Mouse (Mus musculus): ENCODE results near the gene Erich6. TPM values are rescaled to one million over a fixed set of nuclear protein-coding genes. Genes with fewer than 3 reads are reported as not detected.

The Erich6 gene
- polyA plus RNA-seq, 1 experiment: 0.20 TPM

DNA sequence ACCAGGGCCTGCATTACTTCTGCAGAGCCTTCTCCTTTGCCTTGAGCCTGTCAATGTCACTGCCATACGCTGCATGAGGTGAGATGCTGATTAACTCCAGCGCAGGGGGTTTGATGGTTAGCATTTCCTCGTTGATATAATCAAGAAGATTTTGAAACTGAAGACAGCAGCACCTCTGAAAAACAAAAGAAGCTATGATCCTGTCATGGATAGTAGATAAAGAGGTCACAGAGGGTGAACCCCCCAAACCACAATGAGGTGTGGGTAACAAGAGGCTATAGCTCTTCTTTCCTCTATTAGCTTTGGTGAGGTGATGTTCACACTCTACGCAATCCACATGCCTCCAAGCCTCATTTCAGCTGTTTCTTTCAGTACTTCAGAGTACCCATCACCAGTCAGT lies 12.0 kb downstream of the Erich6 start:
- Histone ChIP-seq H3K36me3 (ENCODE audit: control insufficient read depth, insufficient read depth) (no peaks in the 10 kb centered on the region), H3K4me2 (ENCODE audit: low read depth) (no peak overlapping the region), H3ac (ENCODE audit: control insufficient read depth, insufficient read length) (no peak overlapping the region), H3K27me3 (ENCODE audit: control insufficient read depth, insufficient read depth, insufficient read length) (no peaks in the 10 kb centered on the region), H3K4me3 (no peak overlapping the region), H3K79me2 (ENCODE audit: control insufficient read depth, insufficient read depth) (no peaks in the 10 kb centered on the region)
- TF ChIP-seq POLR2AphosphoS2 (IDR thresholded peaks at IDR 0.05; ENCODE audit: insufficient read length, low read depth): no peak
- no peak for TF ChIP-seq USF1 (IDR thresholded peaks at IDR 0.05; ENCODE audit: low read depth)

DNA sequence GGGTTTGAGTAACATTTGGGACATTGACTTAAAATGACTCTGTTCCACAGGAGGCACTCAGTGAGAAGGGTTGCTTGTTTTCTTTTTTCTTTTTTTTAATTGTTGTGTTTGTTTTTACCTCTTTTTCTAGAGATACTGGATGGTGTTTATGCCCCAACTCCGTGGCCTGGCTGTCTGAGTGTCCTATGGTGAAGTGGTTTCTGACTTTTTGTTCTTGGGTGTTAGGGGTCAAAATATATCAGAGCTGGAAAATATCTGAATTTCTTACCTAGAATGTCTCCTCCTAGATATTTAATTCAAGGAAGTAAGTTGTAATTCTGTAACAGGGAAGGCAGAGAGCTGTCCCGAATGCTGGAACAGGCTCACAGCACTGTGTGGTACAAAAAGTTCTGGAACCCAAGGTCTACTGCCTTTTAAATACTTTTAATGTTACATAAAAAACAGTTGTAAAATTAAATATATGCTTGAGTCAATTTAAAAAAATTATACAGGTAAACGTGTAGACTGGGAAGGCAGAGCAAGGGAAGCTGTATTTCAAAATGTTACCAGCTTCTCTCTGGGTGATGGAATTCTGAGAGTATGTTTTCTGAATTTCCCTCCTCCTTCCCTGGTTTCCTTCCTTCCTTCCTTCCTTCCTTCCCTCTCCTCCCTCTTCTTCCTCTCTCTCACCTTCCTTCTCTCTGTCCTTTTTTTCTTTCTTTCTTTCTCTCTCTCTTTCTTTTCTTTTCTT lies 14.2 kb downstream of the Erich6 start:
- Histone ChIP-seq H3K36me3 (ENCODE audit: control insufficient read depth, insufficient read depth) (no peaks in the 10 kb centered on the region), H3ac (ENCODE audit: control insufficient read depth, insufficient read length) (no peak overlapping the region), H3K4me2 (ENCODE audit: low read depth) (no peak overlapping the region), H3K27me3 (ENCODE audit: control insufficient read depth, insufficient read depth, insufficient read length) (no peaks in the 10 kb centered on the region), H3K79me2 (ENCODE audit: control insufficient read depth, insufficient read depth) (no peaks in the 10 kb centered on the region), H3K4me3 (no peak overlapping the region)
- TF ChIP-seq USF1 (IDR thresholded peaks at IDR 0.05; ENCODE audit: low read depth): no peak
- no peak for TF ChIP-seq TCF3 (IDR thresholded peaks at IDR 0.05; ENCODE audit: insufficient read length, low read depth)
- no peak for TF ChIP-seq MYOD1 (IDR thresholded peaks at IDR 0.05; ENCODE audit: control insufficient read depth in 1 of 3, insufficient read length in 2 of 3, low read depth in 2 of 3)
- no peak for TF ChIP-seq MYOG (IDR thresholded peaks at IDR 0.05; ENCODE audit: control insufficient read depth in 1 of 3, insufficient read depth in 1 of 3, insufficient read length in 2 of 3, low read depth in 2 of 3)
- no peak for TF ChIP-seq TCF12 (IDR thresholded peaks at IDR 0.05; ENCODE audit: insufficient read depth, poor library complexity, severe bottlenecking)
- no peak for TF ChIP-seq POLR2AphosphoS2 (IDR thresholded peaks at IDR 0.05; ENCODE audit: insufficient read length, low read depth)
- TF ChIP-seq MAX (IDR thresholded peaks at IDR 0.05; ENCODE audit: low read depth): no peak
- TF ChIP-seq POLR2A (IDR thresholded peaks at IDR 0.05; ENCODE audit: insufficient read length, low read depth): no peak
- TF ChIP-seq CEBPB (IDR thresholded peaks at IDR 0.05; ENCODE audit: insufficient read depth, poor library complexity, severe bottlenecking): no peak
- no peak for TF ChIP-seq SRF (IDR thresholded peaks at IDR 0.05; ENCODE audit: control insufficient read depth, insufficient read length, low read depth)
- no peak for TF ChIP-seq REST (IDR thresholded peaks at IDR 0.05; ENCODE audit: insufficient read depth, insufficient read length)
- TF ChIP-seq E2F4 (IDR thresholded peaks at IDR 0.05; ENCODE audit: insufficient read depth): no peak

DNA sequence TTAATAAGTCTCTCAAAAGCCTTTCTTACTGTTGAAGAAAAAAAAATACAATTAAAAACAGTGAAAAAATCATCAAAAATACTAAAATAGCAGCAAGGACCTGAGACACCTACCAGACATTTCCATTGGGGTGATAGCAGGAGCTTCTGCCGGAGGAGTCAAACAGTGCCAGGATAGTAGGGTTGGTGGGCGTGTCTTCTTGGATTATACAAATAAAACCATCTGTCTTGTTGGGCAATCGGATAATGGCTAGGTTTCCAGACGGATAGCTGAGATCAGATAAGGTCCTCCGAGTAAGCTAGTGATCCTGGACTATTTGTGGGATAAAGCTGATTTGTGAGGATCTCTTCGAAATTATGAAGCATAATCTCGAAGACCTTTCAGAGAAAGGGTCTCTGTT lies 15.9 kb downstream of the Erich6 start:
- Histone ChIP-seq H3K27me3 (ENCODE audit: control insufficient read depth, insufficient read depth, insufficient read length) (no peaks in the 10 kb centered on the region), H3K4me2 (ENCODE audit: low read depth) (no peak overlapping the region), H3K4me3 (no peak overlapping the region), H3K79me2 (ENCODE audit: control insufficient read depth, insufficient read depth) (no peaks in the 10 kb centered on the region), H3K36me3 (ENCODE audit: control insufficient read depth, insufficient read depth) (no peaks in the 10 kb centered on the region), H3ac (ENCODE audit: control insufficient read depth, insufficient read length) (no peak overlapping the region)
- no peak for TF ChIP-seq E2F4 (IDR thresholded peaks at IDR 0.05; ENCODE audit: insufficient read depth)
- no peak for TF ChIP-seq TCF12 (IDR thresholded peaks at IDR 0.05; ENCODE audit: insufficient read depth, poor library complexity, severe bottlenecking)
- no peak for TF ChIP-seq CEBPB (IDR thresholded peaks at IDR 0.05; ENCODE audit: insufficient read depth, poor library complexity, severe bottlenecking)
- no peak for TF ChIP-seq MYOD1 (IDR thresholded peaks at IDR 0.05; ENCODE audit: control insufficient read depth in 1 of 3, insufficient read length in 2 of 3, low read depth in 2 of 3)
- TF ChIP-seq REST (IDR thresholded peaks at IDR 0.05; ENCODE audit: insufficient read depth, insufficient read length): no peak
- TF ChIP-seq TCF3 (IDR thresholded peaks at IDR 0.05; ENCODE audit: insufficient read length, low read depth): no peak
- TF ChIP-seq SRF (IDR thresholded peaks at IDR 0.05; ENCODE audit: control insufficient read depth, insufficient read length, low read depth): no peak
- no peak for TF ChIP-seq USF1 (IDR thresholded peaks at IDR 0.05; ENCODE audit: low read depth)
- TF ChIP-seq MAX (IDR thresholded peaks at IDR 0.05; ENCODE audit: low read depth): no peak
- no peak for TF ChIP-seq MYOG (IDR thresholded peaks at IDR 0.05; ENCODE audit: control insufficient read depth in 1 of 3, insufficient read depth in 1 of 3, insufficient read length in 2 of 3, low read depth in 2 of 3)
- no peak for TF ChIP-seq POLR2A (IDR thresholded peaks at IDR 0.05; ENCODE audit: insufficient read length, low read depth)
- no peak for TF ChIP-seq POLR2AphosphoS2 (IDR thresholded peaks at IDR 0.05; ENCODE audit: insufficient read length, low read depth)

DNA sequence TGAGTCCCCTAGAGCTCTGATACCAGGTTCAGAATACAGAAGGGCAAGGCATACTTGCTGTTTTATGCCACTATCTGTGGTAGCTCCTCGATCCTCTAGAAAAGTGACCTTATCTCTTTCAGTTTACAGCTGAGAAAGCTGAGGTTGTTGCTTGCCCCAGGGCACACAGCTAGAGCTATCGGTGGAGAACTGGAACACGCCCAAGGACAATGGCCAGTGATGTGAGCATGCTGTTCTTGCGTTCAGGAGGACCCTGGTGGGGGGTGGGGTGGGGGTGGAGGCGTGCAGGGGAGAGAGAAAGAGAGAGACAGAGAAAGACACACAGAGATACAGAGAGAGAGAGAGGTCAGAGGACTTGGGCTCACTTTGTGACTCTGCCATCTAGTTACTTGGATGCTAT lies 27.0 kb downstream of the Erich6 start:
- H3ac ChIP-seq (ENCODE audit: control insufficient read depth, insufficient read length): no peak overlapping the region
- TF ChIP-seq REST (IDR thresholded peaks at IDR 0.05; ENCODE audit: insufficient read depth, insufficient read length): no peak
- TF ChIP-seq POLR2AphosphoS2 (IDR thresholded peaks at IDR 0.05; ENCODE audit: insufficient read length, low read depth): no peak
- H3K27me3 ChIP-seq (ENCODE audit: control insufficient read depth, insufficient read depth, insufficient read length): no peaks in the 10 kb centered on the region
- H3K4me3 ChIP-seq: no peak overlapping the region
- no peaks in the 10 kb centered on the region for H3K36me3 ChIP-seq (ENCODE audit: control insufficient read depth, insufficient read depth)
- no peak overlapping the region for H3K4me2 ChIP-seq (ENCODE audit: low read depth)
- no peaks in the 10 kb centered on the region for H3K79me2 ChIP-seq (ENCODE audit: control insufficient read depth, insufficient read depth)

DNA sequence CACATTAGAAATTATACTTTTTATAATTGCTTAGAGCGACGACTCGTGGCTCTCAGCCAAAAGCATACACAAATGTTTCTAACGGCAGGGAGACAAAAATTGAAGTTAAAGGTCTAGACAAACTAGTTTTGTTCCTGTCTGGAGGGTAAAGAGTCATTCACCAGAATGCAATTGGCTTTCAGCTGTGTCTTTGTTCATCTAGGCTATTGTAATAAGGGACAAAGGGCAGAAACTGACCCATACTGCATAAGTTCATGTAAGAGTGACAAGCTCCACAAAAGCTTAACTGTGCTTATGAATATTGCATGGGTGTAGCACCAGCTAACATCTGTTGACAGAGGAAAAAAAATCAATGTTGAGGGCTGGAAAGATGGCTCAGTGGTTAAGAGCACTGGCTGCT lies 28.5 kb downstream of the Erich6 start:
- Histone ChIP-seq H3K36me3 (ENCODE audit: control insufficient read depth, insufficient read depth) (no peaks in the 10 kb centered on the region), H3K79me2 (ENCODE audit: control insufficient read depth, insufficient read depth) (no peaks in the 10 kb centered on the region), H3K4me3 (no peak overlapping the region), H3K4me2 (ENCODE audit: low read depth) (no peak overlapping the region), H3ac (ENCODE audit: control insufficient read depth, insufficient read length) (no peak overlapping the region), H3K27me3 (ENCODE audit: control insufficient read depth, insufficient read depth, insufficient read length) (no peaks in the 10 kb centered on the region)
- TF ChIP-seq E2F4 (IDR thresholded peaks at IDR 0.05; ENCODE audit: insufficient read depth): no peak
- TF ChIP-seq TCF3 (IDR thresholded peaks at IDR 0.05; ENCODE audit: insufficient read length, low read depth): no peak
- no peak for TF ChIP-seq MAX (IDR thresholded peaks at IDR 0.05; ENCODE audit: low read depth)
- no peak for TF ChIP-seq CEBPB (IDR thresholded peaks at IDR 0.05; ENCODE audit: insufficient read depth, poor library complexity, severe bottlenecking)
- TF ChIP-seq TCF12 (IDR thresholded peaks at IDR 0.05; ENCODE audit: insufficient read depth, poor library complexity, severe bottlenecking): no peak
- no peak for TF ChIP-seq MYOD1 (IDR thresholded peaks at IDR 0.05; ENCODE audit: control insufficient read depth in 1 of 3, insufficient read length in 2 of 3, low read depth in 2 of 3)
- no peak for TF ChIP-seq MYOG (IDR thresholded peaks at IDR 0.05; ENCODE audit: control insufficient read depth in 1 of 3, insufficient read depth in 1 of 3, insufficient read length in 2 of 3, low read depth in 2 of 3)
- TF ChIP-seq SRF (IDR thresholded peaks at IDR 0.05; ENCODE audit: control insufficient read depth, insufficient read length, low read depth): no peak
- no peak for TF ChIP-seq REST (IDR thresholded peaks at IDR 0.05; ENCODE audit: insufficient read depth, insufficient read length)
- no peak for TF ChIP-seq USF1 (IDR thresholded peaks at IDR 0.05; ENCODE audit: low read depth)
- TF ChIP-seq POLR2A (IDR thresholded peaks at IDR 0.05; ENCODE audit: insufficient read length, low read depth): no peak
- no peak for TF ChIP-seq POLR2AphosphoS2 (IDR thresholded peaks at IDR 0.05; ENCODE audit: insufficient read length, low read depth)
